Mouse (Mus musculus) forebrain, embryonic 11.5 days (tissue): ENCODE data around the gene Xcl1. TPM values are rescaled to one million over a fixed set of nuclear protein-coding genes. Genes with fewer than 3 reads are reported as not detected.

Experiments used
- polyA plus RNA-seq: library from polyadenylated mRNA; unstranded; fragments of >200 nt; fragmentation: Nextera tagmentation; extraction: Ambion mirVana; gene quantifications from 2 replicates; pipeline ENCODE4 v1.2.1, GENCODE M21; 2014

The Xcl1 gene
- polyA plus RNA-seq, 1 experiment from 2014 or later = not detected

Other genes starting within 250 kb of the Xcl1 start
- gene Dpt, start 138.9 kb downstream of the Xcl1 start, polyA plus RNA-seq = 0.15 TPM in 1 of 2 replicates, not detected in the other
- gene Tbx19, start 225.2 kb upstream of the Xcl1 start, polyA plus RNA-seq = not detected in 2 replicates